Mouse (Mus musculus): ENCODE measurements around the gene Fry.

- TF ChIP-seq CTCF (IDR thresholded peaks at IDR 0.05; ENCODE audit: low read depth, low read length) (no peak), POLR2A (IDR thresholded peaks at IDR 0.05; ENCODE audit: borderline replicate concordance, low read depth, low read length) (no peak)
Measured at GRCm38 (mm10) chr5:150174950-150175349, 56.5 kb downstream of the Fry start.

Measured in bone marrow macrophage, adult 2 months (primary cell).